Mouse (Mus musculus) liver, postnatal 0 days (tissue): ENCODE measurements around the gene Rae1.

Experiments
- CTCF ChIP-seq: sonication (generic); IDR thresholded peaks from 2 replicates; pipeline ENCODE4 v1.5.1; 2016; ENCODE audit warnings: antibody characterized with exemption, low read depth
- EP300 ChIP-seq: IDR thresholded peaks from 2 replicates; pipeline ENCODE4 v1.6.1; 2016; ENCODE audit warnings: antibody characterized with exemption, low read depth, mild to moderate bottlenecking

DNA sequence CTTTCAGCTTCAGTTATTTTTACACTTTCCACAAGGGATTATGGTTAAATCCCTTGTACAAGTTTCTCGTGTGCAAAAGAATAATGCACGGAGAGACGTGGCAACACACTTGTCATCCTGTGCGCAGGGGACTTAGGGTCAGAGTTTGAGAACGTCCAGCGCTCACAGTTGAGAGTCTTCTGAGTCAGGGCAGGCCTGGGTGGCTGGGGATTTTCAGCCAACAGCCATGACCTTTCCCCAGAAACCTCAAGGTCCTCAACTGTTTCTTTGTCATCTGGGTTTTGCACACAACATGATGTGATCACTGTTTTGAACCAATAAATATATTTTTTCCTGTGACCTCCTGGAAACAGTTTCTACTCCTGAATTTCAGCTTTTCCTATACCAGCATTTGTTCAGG, 9.8 kb upstream of the Rae1 start:
- no peak for TF ChIP-seq EP300
- no peak for TF ChIP-seq CTCF
